Mouse (Mus musculus) granulocyte monocyte progenitor cell, adult 5-6 weeks (primary cell): Measurements from ENCODE around the gene Ccdc57. TPM values are rescaled to one million over a fixed set of nuclear protein-coding genes. Genes with fewer than 3 reads are reported as not detected.

Experiments
- ATAC-seq: replicated peaks from 2 replicates; pipeline ENCODE4 v1.8.0; 2016; ENCODE audit warnings: mild to moderate bottlenecking, moderate TSS enrichment, inconsistent platforms; ENCODE audit not compliant: poor library complexity, severe bottlenecking
- total RNA-seq, 2 experiments: library from RNA; stranded (forward) in 1 of 2; stranded (reverse) in 1 of 2; fragments of 200-712, 200-1000 nt in 1 of 2; fragments of >200 nt in 1 of 2; fragmentation: Nextera tagmentation in 1 of 2; gene quantifications; 2 replicates each; pipeline ENCODE4 v1.2.3; 2014 to 2017

Gene Ccdc57
- total RNA-seq, 2 experiments from 2014 or later: 4.6 to 6.9 TPM

DNA sequence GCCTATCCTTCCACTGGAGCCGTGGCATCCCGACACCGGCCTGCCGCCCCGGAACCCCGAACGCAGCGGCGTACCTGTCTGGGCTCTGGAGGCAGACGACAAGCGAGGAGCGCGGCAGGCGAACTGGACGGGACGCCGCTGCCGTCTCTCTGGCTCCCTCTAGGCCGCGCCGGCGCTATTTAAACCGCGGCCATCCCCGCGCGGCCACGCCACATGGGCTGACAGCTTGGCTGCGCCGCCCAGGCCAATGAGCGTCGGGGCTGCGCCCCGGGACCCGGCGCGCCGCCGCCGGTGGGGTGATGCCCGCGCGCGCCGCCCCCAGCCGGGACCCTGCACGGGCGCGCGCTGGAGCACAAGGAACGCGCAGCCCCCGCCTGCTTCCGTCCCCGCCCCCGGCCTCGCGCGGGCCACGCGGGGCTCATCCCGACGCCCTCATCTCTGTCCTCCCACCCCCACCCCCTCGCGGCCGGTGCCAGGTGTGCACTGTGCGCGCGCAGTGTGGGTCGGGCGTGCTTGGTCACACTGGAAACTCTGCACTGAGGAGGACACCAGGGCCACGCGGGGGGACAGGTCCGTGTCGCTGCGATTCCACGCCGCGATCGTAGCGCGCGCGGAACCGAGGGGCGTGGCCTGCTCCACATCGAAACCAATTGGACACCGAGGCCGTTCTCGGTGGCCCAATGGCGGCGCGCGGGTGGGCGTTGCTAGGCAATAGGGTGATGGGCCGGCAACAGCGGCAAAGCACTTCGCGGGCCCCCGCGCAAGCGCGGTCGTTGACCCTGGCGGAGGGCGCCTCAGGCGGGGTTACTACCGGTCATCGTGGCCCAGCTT lies 108.5 kb downstream of the Ccdc57 start, which contains the start of gene Fasn:
Gene Fasn, minus strand, starts transcription at position 592 of the 831 bp plus-strand sequence.
- ATAC-seq: peak; percentile 67

DNA sequence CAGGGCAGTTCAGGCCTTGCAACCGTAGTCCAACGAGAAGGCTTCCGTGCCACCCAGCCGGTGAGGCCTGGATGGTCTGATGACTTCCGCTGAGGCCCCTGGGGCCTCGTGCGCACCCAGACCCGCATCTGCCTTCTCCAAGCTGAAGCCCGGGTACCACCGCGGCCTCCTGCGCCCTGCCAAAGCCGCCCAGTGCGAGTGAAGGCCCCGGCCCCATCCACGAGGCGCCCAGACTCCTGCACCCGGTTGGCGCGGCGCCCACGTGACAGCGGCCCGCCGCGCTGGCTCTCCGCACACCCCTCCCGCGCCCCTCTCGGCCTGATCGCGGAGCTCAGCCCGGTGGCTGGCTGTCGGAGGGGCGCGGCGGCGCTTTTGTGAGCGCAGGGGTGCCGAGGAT lies 109.1 kb downstream of the Ccdc57 start:
- peak; percentile 10 for ATAC-seq

DNA sequence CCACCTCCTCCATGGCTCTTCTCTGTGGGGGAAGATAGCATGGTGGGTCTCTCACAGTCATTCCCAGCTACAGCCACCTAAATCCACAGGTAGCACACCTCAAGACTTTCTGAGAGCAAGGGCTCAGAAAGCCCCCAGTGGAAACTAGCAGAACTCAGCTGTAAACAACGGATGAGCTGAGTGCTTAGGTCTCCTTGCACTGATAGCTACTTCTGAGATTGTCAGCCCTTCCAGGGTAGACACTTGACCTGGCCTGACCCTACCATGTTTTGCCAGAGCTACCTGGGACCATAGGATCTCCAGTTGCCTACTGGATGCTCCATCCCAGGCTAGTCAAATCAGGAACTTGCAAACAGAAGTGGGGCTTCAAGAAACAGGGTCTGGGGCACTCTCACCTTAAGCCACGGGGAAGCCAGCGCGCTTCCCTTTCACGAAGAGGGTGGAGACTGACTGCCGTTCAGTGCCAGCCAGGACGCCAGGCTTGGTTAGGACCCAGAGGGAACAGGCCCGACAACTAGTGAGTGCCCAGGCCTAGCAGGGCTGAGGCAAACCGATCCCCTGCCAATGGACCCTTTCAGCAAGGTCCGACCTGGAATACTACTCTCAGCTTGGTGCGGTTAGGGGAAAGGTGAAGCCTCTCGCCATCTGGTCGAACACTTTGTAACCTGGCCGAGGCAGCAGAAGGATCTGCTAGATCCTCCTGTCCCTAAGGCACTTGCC lies 109.7 kb downstream of the Ccdc57 start:
- peak; percentile 19 for ATAC-seq

DNA sequence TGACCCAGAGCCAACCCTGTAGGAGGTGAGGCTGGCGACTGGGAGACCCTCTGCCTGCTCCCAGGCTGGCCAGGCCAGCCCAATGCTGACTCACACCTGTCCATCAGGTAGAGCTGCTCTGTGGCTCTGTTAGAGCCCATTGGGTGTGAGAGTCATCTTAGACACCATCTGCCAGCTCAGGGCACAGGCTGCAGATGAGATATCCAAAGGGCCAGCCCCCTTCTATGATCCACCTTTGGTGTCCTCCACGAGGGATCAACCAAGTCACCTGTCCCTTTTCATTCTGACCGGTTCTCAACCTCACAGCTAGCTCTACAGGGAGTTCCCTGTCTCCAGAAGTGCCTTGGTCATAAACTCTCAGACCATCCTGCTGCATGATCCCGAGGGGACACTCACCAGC lies 110.4 kb downstream of the Ccdc57 start:
- no peak for ATAC-seq

DNA sequence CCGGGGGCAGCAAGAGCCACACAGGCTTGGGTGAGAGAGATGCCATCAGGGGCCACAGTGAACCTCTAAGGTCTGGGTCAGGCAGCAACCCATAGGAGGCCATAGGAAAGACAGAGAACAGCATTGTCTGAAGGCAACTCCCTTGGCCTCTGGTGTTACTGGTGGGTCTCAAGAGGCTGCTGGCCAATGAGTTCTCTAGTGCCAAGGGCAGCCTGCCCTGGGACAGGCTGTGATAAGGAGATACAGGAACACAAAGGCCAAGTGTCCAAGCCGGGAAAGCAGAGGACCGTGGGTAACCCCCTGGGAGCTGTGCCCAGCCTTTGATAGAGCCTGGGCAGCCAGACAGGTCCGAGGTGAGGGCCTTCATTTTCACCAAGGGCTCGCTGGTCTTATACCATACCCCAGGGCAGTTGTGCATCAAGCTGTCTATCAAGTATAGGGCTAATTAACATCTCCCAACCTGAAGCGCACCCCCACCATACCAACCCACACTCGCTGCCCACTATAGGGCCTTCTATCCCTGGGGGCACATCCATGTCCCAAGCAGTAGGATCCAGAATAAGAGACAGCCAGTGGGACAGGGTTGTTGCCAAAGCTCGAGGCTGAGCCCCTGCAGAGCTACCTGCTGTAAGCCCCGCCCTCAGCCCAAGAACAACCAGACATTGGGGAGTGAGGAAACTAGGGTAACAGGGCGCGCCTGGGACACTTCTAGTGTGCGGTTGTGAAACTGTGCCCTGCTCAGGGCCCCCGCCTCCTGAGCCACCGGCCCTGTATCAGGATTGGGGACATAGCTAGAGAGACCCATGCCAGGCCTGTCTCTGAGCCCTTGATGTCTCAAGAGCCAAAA lies 111.4 kb downstream of the Ccdc57 start:
- no peak for ATAC-seq

DNA sequence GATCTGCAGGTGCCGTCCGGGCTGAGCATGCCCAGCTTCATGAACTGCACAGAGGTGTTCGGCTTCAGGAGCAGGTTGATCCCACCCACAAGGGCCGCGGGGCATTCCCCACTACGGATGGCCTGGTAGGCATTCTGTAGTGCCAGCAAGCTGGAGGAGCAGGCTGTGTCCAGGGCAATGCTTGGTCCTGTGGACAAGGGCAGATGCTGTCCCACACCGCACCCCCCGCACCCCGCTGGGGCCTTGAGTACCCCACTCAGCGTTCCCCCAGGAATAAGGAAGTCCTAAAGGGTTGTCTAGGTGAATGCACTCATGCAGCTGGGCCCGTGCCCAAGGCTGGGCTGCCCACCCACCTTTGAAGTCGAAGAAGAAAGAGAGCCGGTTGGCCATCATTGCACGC lies 112.1 kb downstream of the Ccdc57 start:
- ATAC-seq: no peak

DNA sequence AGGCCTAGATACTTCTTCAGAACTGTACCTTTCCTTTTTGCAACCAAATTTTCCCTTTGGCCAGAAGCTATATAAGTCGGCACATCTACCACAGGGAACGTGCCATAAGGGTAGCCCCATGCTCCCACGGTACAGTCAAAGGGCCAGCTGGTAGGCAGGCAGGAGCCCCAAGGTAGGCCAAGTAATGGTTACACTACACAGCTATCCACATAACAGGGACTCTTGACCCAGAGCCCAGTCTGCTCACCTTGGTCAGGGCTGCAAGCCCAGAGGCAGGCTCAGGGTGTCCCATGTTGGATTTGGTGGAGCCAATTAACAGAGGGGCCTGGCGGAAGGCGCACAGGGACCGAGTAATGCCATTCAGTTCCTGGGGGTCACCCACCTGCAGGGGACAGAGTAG lies 113.1 kb downstream of the Ccdc57 start:
- no peak for ATAC-seq

DNA sequence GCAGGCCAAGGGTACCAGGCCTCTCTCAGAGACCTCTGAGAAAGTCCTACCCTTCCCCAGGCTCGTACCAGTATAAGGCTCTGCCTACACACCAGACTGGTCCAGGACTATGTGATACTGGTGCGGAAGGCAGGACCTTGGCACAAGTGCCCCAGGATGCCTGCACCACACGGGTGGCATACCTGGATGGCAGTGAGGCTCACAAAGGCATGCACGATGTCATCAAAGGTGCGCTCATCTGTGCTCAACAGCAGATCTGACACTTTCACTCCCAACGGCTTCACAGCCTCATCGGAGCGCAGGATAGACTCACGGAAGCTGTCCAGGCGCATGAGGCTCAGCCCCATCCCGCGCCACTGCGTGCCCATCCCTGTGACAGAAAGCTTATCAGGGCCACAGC lies 114.4 kb downstream of the Ccdc57 start:
- no peak for ATAC-seq

DNA sequence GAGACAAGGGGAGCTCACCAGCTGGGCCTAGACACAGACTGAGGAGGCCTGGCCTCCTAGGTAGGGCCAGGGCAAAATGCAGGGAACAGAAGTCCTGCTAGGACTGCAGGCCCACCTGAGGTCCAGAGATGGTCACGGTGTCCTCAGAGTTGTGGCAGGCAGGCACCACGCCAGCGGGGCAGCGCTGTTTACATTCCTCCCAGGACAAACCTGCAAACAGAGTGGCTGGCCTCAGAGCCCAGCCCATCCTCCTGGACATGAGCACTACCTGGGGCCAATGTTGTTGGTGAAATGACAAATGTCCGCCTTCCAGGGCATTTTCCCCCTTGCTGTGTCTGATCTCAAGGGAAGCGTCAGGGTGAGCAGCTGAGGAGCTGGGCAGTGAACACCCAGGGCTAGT lies 115.3 kb downstream of the Ccdc57 start:
- no peak for ATAC-seq

DNA sequence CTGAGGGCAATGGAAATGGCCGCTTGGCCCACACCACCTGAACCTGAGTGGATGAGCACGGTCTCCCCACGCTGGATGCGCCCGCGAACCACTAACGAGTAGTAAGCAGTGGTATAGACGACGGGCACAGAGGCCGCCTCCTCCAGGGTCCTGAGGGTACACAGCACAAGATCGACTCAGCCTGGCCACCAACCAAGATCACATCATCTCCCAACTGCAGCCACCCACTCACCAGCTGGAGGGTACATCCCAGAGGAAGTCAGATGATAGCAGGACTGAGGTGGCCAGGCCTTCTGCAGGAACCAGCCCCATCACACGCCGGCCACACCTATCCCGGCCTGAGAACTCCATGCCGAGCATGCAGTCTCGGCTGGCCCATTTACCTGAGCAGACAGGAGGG lies 120.6 kb downstream of the Ccdc57 start:
- no peak for ATAC-seq

DNA sequence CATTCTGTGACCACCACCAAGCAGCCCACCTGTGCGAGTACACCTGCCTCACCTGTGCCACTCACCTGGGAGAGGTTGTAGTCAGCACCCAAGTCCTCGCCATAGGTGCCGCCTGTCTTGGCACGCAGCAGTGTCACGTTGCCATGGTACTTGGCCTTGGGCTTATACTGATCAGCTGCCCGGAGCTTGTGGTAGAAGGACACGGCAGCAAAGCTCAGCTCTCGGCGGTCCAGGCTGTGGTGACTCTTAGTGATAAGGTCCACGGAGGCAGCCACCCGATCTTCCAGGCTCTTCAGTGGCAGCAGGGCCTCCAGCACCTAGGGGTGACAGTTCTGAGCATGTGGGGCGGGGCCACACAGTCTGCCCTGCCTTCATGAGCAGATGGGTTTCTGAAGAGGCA lies 124.7 kb downstream of the Ccdc57 start:
- no peak for ATAC-seq

DNA sequence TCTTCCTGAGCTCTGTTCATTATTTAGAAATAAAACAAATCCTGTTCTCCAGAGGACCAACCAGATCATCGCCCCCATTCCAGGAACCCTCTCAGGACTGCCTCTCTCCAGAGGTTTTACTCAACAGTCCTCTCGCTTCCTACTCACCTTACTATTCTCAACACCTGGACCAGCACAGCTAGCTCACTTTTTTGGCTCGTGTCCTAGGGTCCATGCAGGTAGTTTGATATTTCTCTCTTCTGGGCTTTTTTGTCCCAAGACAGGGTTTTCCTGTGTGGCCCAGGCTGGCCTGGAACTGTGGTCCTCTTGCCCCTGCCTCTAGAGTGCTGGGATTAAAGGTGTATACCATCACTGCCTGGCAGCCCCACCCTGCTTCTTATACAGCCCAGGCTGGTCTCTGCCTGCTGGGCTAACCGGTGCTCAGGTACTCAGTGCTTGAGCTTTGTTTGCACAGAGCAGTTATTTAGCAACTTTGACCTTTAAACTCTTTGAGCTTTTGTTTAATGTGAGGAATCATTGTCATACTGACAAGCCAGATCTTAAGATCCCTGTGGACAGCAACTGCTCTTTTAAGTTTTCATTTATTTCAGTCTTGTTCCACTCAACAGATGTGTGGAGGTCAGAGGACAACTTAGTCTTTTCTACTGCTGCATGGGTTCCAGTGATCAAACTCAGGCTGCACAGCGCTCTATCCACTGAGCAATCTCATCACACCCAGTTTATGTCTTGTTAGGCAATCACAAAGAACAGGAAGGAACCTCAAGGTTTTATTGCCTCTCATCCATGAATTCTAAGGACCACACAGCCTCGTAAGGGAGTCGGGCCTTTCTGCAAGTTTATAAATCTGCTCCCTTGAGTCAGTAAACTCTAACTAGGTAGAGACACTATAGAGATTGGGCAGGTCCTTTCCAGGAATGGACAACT lies 127.0 kb downstream of the Ccdc57 start:
- no peak for ATAC-seq

DNA sequence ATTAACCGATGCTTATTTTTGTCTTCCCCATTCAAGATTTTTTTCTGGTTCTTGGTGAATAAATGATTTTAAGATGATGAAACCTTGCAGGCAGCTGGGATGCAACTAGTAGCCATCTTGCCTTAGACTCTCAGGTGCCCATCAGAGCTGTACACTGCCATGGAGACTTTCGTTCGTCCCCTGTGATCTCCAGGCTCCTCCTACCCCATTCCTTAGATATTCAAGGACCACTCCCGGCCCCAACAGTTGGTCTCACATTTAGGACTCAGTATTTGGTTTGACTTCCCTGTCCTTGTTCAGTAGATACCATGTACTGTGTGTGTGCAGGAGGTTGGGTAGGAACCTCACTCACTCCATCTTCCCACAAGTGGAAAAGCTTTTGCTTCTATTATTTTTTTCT lies 127.9 kb downstream of the Ccdc57 start:
- ATAC-seq: no peak

DNA sequence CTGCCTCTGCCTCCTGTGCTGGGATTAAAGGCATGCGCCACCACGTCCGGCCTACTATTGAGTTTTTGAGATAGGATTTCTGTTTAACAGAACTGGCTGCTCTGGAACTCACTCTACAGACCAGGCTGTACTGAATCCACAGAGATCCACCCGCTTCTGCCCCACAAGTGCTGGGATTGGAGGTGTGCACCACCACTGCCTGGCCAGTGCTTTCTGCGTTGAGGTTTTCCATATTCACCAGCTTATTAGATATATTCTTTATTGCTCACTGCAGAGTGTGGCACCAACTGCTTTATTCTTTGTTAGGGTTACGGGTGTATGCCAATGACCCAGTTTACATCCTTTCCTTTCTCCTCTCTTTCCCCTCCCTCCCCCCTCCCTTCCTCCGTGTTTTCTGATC lies 128.4 kb downstream of the Ccdc57 start:
- ATAC-seq: no peak

DNA sequence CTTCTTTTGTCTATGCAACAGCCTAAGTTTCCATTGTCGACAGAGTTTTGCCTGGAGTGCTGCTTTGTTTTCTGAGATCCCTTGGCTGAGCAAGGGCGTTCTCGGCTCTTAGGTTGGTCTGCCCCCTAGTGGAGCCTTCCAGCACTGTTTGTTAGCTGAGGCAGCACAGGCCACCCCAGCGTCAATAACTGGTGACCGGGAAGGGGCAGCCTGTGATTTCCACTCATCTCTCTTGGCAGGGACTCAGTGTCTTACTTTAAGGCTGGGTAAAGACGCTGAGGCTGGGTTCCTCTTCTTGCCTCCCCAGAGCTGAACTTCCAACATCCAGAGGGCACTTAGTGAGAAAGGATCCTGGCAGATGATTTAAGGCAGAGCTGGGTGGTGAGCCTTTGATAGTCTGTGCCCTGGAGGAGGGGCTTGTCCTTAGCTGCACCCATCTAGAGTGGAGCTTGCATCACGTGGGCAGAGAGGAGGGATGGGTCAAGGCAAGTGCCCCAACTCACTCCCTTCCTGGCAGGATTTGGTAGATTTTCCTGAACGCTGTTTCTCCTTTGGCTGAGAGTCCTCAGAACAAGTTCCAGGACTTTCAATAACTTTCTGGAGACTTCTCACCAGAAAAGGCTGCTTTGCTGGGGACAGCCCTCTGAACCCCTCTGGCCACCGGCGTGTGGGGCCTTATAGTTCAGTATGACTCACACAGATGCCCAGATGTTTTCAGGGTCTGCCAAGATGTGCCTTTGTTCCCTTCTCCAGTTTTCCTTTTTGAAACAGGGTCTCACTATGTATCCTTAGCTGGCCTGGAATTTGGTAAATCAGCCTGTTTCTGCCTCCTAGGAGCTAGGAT lies 132.4 kb downstream of the Ccdc57 start:
- peak; percentile 69 for ATAC-seq

DNA sequence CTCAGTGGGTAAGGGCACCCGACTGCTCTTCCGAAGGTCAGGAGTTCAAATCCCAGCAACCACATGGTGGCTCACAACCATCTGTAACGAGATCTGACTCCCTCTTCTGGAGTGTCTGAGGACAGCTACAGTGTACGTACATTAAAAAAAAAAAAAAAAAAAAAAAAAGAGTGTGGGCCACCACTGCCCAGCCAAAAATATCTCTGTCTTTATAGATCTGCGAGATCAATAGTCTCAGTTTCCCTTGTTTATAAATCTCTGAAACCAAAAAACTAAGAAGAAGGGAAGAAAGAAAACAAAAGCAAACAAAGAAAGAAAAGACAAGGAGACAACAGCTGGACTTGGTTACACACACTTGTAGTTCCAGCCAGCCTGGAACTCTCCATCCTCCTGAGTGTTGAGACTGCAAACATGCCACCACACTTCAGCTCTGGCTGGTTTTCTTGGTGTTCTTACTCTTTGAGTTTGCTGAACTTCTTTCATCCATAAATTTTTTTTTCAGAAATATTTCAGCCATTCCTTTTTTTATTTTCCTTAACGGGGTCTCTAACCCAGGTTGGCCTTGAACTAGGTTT lies 133.3 kb downstream of the Ccdc57 start:
- ATAC-seq: no peak

DNA sequence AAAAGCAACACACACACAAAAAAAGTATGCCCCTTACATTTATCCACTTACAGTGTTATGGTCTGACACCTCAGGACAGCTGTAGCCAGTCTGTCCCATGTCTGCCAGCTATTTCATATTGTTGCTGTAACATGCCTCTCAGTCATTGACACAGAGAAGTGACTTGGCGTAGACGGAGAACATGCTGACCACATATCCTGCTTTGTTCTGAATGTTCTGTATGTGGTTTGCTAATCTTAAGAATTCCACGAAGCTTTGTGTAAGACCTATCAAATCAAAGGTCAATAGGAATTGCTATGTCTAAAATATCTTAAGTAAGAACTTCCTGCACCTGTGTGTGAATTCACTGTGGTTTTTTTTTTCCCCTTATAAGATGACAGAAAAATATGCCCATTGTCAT lies 134.4 kb downstream of the Ccdc57 start:
- 0 out of 2 replicates have a peak, but pooled peaks have one; percentile 8 for ATAC-seq

DNA sequence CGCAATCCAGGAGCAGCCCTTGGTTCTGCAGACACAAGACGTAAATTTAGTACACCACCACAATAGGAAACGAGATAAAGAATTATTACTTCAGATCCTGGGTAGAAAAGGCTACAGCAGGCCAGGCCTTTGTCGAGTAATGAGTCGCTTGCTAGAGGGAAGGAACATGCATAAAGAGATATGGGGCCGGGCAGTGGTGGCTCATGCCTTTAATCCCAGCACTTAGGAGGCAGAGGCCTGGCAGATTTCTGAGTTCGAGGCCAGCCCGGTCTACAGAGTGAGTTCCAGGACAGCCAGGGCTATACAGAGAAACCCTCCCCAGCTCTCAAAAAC lies 136.1 kb downstream of the Ccdc57 start:
- ATAC-seq: no peak
